In genomic region chr11:4974376-4975122, GRCm38 (mm10) we compare ENCODE assay signal across 10 mouse cellular contexts. TPM values are rescaled to one million over a fixed set of nuclear protein-coding genes. Genes with fewer than 3 reads are reported as not detected.
DNase-seq lines count a peak whose midpoint lies in the region; ATAC-seq and TF ChIP-seq lines count a peak whose summit lies in the region.
"Had no signal": no experiment of that assay in that cellular context is flagged by ENCODE, and none has a peak within 500 bp of the region (broad histone marks: within the 10 kb centered on the region; RNA-seq: fewer than 3 reads in every experiment).

No protein-coding gene starts in this region.

- peak; percentile 27 to 63; a peak in 2 of 4 replicates for TF ChIP-seq POLR2A in MEL (IDR thresholded peaks at IDR 0.05; ENCODE audit: control insufficient read depth in 1 of 2, insufficient read depth in 1 of 2, low read depth in 1 of 2, low read length in 2 of 2, poor library complexity in 1 of 2)
- no peak for TF ChIP-seq POLR2A in bone marrow macrophage, adult 2 months (IDR thresholded peaks at IDR 0.05; ENCODE audit: borderline replicate concordance, low read depth, low read length)

- H3K9ac ChIP-seq in MEL (ENCODE audit: control insufficient read depth, low read depth, low read length, poor library complexity, severe bottlenecking), result peak overlapping the region; percentile 68
- no peak overlapping the region for H3K9ac ChIP-seq in lung, postnatal 0 days (replicated peaks; ENCODE audit: low read depth)

- no peaks in the 10 kb centered on the region for H3K79me2 ChIP-seq in MEL (ENCODE audit: control insufficient read depth, insufficient read depth, low read length, poor library complexity)

- no peaks in the 10 kb centered on the region for H3K27me3 ChIP-seq in MEL (ENCODE audit: control insufficient read depth in 1 of 2, insufficient read depth in 2 of 2, low read length in 2 of 2)
- no peaks in the 10 kb centered on the region for H3K27me3 ChIP-seq in lung, postnatal 0 days (replicated peaks; ENCODE audit: insufficient read depth, low read length)

- peak overlapping the region; percentile 96 for H3K27ac ChIP-seq in MEL (ENCODE audit: control insufficient read depth, low read depth, low read length)
- H3K27ac ChIP-seq in bone marrow macrophage, adult 2 months (ENCODE audit: insufficient read depth, low read depth, low read length), result peak overlapping the region; percentile 68
- 0 out of 2 replicates have a peak overlapping the region, but pooled peaks have one; percentile 38 for H3K27ac ChIP-seq in lung, postnatal 0 days (ENCODE audit: low read length)

- no peak for TF ChIP-seq CTCF in MEL (IDR thresholded peaks at IDR 0.05 in 2 of 3, conservative IDR thresholded peaks at IDR 0.05 in 1 of 3; ENCODE audit: control insufficient read depth in 1 of 3, insufficient read depth in 1 of 3, low read depth in 2 of 3, low read length in 3 of 3, poor library complexity in 1 of 3, severe bottlenecking in 1 of 3)
- no peak for TF ChIP-seq CTCF in bone marrow macrophage, adult 2 months (IDR thresholded peaks at IDR 0.05; ENCODE audit: low read depth, low read length)
- no peak for TF ChIP-seq CTCF in lung, postnatal 0 days (IDR thresholded peaks at IDR 0.05)

- 37% methylated on average over 11 of the region's 11 CpGs for WGBS in lung, postnatal 0 days

- no peaks in the 10 kb centered on the region for H3K9me3 ChIP-seq in MEL (replicated peaks; ENCODE audit: insufficient read depth, low read length)
- H3K9me3 ChIP-seq in lung, postnatal 0 days (ENCODE audit: low read length), result no peaks in the 10 kb centered on the region

- H3K4me3 ChIP-seq in MEL (ENCODE audit: control insufficient read depth in 1 of 2, insufficient read depth in 1 of 2, low read depth in 2 of 2, low read length in 2 of 2), result peak overlapping the region; percentile 21 to 46
- H3K4me3 ChIP-seq in bone marrow macrophage, adult 2 months (ENCODE audit: insufficient read depth, low read length), result no peak overlapping the region
- H3K4me3 ChIP-seq in lung, postnatal 0 days (ENCODE audit: low read depth, low read length), result no peak overlapping the region

- peak in 1 of 2 experiments; percentile 38; a peak in 2 of 4 replicates for TF ChIP-seq EP300 in MEL (IDR thresholded peaks at IDR 0.05; ENCODE audit: low read depth in 1 of 2, low read length in 2 of 2)
- peak; percentile 33; the same call in 1 of the 2 replicates for TF ChIP-seq EP300 in lung, postnatal 0 days (IDR thresholded peaks at IDR 0.05)

- peaks cover 8 to 22% of the 10 kb centered on the region in 2 experiments for H3K4me1 ChIP-seq in MEL (ENCODE audit: control insufficient read depth in 1 of 2, insufficient read depth in 2 of 2, low read length in 2 of 2)
- peaks cover 27% of the 10 kb centered on the region for H3K4me1 ChIP-seq in bone marrow macrophage, adult 2 months (ENCODE audit: control insufficient read depth, insufficient read depth, low read length)
- H3K4me1 ChIP-seq in lung, postnatal 0 days (ENCODE audit: insufficient read depth, low read depth, low read length), result no peaks in the 10 kb centered on the region; the same call in 1 of the 2 replicates

- H3K36me3 ChIP-seq in MEL (ENCODE audit: control insufficient read depth in 1 of 2, insufficient read depth in 2 of 2, low read length in 2 of 2), result peaks cover 0 to 12% of the 10 kb centered on the region in 2 experiments; a peak in 2 of 4 replicates
- H3K36me3 ChIP-seq in lung, postnatal 0 days (ENCODE audit: insufficient read depth, low read length), result no peaks in the 10 kb centered on the region

- TF ChIP-seq RAD21 in MEL (IDR thresholded peaks at IDR 0.05; ENCODE audit: low read depth, low read length), result no peak

- ATAC-seq in lung, postnatal 0 days, result peak; percentile 84
- ATAC-seq: forebrain, embryonic 16.5 days had no signal

- H3K4me2 ChIP-seq in lung, postnatal 0 days (replicated peaks; ENCODE audit: low read depth, low read length), result no peak overlapping the region

- peak; percentile 83 for DNase-seq in MEL (ENCODE audit: low read depth, low spot score)
- DNase-seq in kidney, postnatal 10 days, result peak; percentile 32
- DNase-seq in lung, postnatal 0 days (ENCODE audit: low spot score), result peak; percentile 54
- no peak for DNase-seq in layer of hippocampus, adult 8-10 months (ENCODE audit: low spot score in 2 of 2)
- DNase-seq in left cerebral cortex, adult 9 months (ENCODE audit: low spot score in 2 of 2), result no peak
- no peak for DNase-seq in thymus, postnatal 36 days
- DNase-seq: embryo, embryonic 11 days; left cerebral cortex, postnatal 4 days had no signal

TF ChIP-seq in MEL, 35 proteins besides CTCF, POLR2A, EP300 and RAD21 (continues in another document):
- TF ChIP-seq GATA1 (IDR thresholded peaks at IDR 0.05; ENCODE audit: low read depth, low read length) (no peak), UBTF (IDR thresholded peaks at IDR 0.05; ENCODE audit: borderline replicate concordance, insufficient read depth, low read depth, low read length) (no peak), USF1 (IDR thresholded peaks at IDR 0.05; ENCODE audit: low read depth, low read length) (no peak), RCOR1 (IDR thresholded peaks at IDR 0.05; ENCODE audit: low read depth, low read length) (0 out of 2 replicates have a peak, but pooled peaks have one; percentile 47), POLR2AphosphoS5 (IDR thresholded peaks at IDR 0.05; ENCODE audit: borderline replicate concordance, low read depth, low read length) (no peak), ZKSCAN1 (IDR thresholded peaks at IDR 0.05; ENCODE audit: low read depth, low read length) (no peak), ZNF384 (IDR thresholded peaks at IDR 0.05; ENCODE audit: low read depth, low read length) (peak; percentile 87), MXI1 (IDR thresholded peaks at IDR 0.05; ENCODE audit: low read depth, low read length) (peak; percentile 65; the same call in 1 of the 2 replicates), MAFK (IDR thresholded peaks at IDR 0.05; ENCODE audit: borderline replicate concordance, low read depth, low read length) (no peak), USF2 (IDR thresholded peaks at IDR 0.05; ENCODE audit: borderline replicate concordance in 1 of 2, insufficient read depth in 1 of 2, low read depth in 1 of 2, low read length in 2 of 2) (no peak), TBP (IDR thresholded peaks at IDR 0.05; ENCODE audit: low read depth, low read length) (peak; percentile 64), TAL1 (IDR thresholded peaks at IDR 0.05; ENCODE audit: low read length) (peak; percentile 19; the same call in 1 of the 2 replicates), E2F4 (IDR thresholded peaks at IDR 0.05; ENCODE audit: borderline replicate concordance, low read depth, low read length) (no peak), NRF1 (IDR thresholded peaks at IDR 0.05; ENCODE audit: insufficient read depth, low read depth, low read length, poor library complexity, severe bottlenecking) (no peak), CHD2 (IDR thresholded peaks at IDR 0.05; ENCODE audit: low read length) (no peak), ETS1 (IDR thresholded peaks at IDR 0.05; ENCODE audit: low read depth, low read length) (0 out of 2 replicates have a peak, but pooled peaks have one; percentile 5), CHD1 (IDR thresholded peaks at IDR 0.05; ENCODE audit: low read depth, low read length) (no peak), ELF1 (IDR thresholded peaks at IDR 0.05; ENCODE audit: low read depth, low read length) (peak; percentile 57; the same call in 1 of the 2 replicates), MAZ (IDR thresholded peaks at IDR 0.05; ENCODE audit: low read depth, low read length) (no peak), TCF12 (IDR thresholded peaks at IDR 0.05; ENCODE audit: low read depth, low read length) (no peak), BHLHE40 (IDR thresholded peaks at IDR 0.05; ENCODE audit: borderline replicate concordance, low read depth, low read length) (no peak), ZMIZ1 (IDR thresholded peaks at IDR 0.05; ENCODE audit: low read depth, low read length) (0 out of 2 replicates have a peak, but pooled peaks have one; percentile 50), KAT2A (conservative IDR thresholded peaks at IDR 0.05; ENCODE audit: low read depth, low read length) (no peak), JUND (IDR thresholded peaks at IDR 0.05; ENCODE audit: low read depth, low read length) (no peak), POLR2AphosphoS2 (IDR thresholded peaks at IDR 0.05; ENCODE audit: low read length) (no peak), MAX (IDR thresholded peaks at IDR 0.05; ENCODE audit: low read length) (no peak), ZC3H11A (IDR thresholded peaks at IDR 0.05; ENCODE audit: low read depth, low read length) (no peak), MEF2A (IDR thresholded peaks at IDR 0.05; ENCODE audit: extremely low read depth, insufficient replicate concordance, low read depth, low read length, poor library complexity, severe bottlenecking) (no peak), HCFC1 (IDR thresholded peaks at IDR 0.05; ENCODE audit: low read depth, low read length) (0 out of 2 replicates have a peak, but pooled peaks have one; percentile 36), SMC3 (IDR thresholded peaks at IDR 0.05; ENCODE audit: low read depth, low read length) (no peak), GABPA (IDR thresholded peaks at IDR 0.05; ENCODE audit: low read depth, low read length) (no peak), MYB (IDR thresholded peaks at IDR 0.05; ENCODE audit: low read depth, low read length) (no peak), MYC (IDR thresholded peaks at IDR 0.05; ENCODE audit: low read depth, low read length) (0 out of 2 replicates have a peak, but pooled peaks have one; percentile 37), NELFE (IDR thresholded peaks at IDR 0.05; ENCODE audit: low read depth, low read length) (peak; percentile 47)

RNA-seq across cellular contexts. Expression of gene Ap1b1, which starts 12.1 kb away (rescaled TPM):
- 55.1 and 60.1 TPM in 2 replicates for total RNA-seq in MEL (2012; rRNA removed)
- polyA plus RNA-seq in MEL (2012; ENCODE audit: insufficient read depth in 1 of 2, insufficient read length in 2 of 2, low read depth in 1 of 2, low replicate concordance in 2 of 2, missing spikeins in 1 of 2), result 10 to 100 TPM in 1 of 2 experiments, not detected in 1; 79.3 TPM
- 165 and 185 TPM in 2 replicates for polyA plus RNA-seq in bone marrow macrophage, adult 2 months (2012; ENCODE audit: insufficient read depth, insufficient read length, missing spikeins)
- 27.3 and 28.3 TPM in 2 replicates for polyA plus RNA-seq in lung, postnatal 0 days (2015; fragmentation: Nextera tagmentation; extraction: Ambion mirVana)
- 100 to 1,000 TPM; 144 to 152 (median 150) TPM for total RNA-seq in layer of hippocampus, adult 8-10 months (2022)

RNA-seq across cellular contexts. Expression of gene Nefh, which starts 26.7 kb away (rescaled TPM):
- not detected in 2 replicates for total RNA-seq in MEL (2012; rRNA removed)
- polyA plus RNA-seq in MEL (2012; ENCODE audit: insufficient read depth in 1 of 2, insufficient read length in 2 of 2, low read depth in 1 of 2, low replicate concordance in 2 of 2, missing spikeins in 1 of 2), result under 1 TPM in 1 of 2 experiments, not detected in 1; 0.03 TPM
- polyA plus RNA-seq in bone marrow macrophage, adult 2 months (2012; ENCODE audit: insufficient read depth, insufficient read length, missing spikeins), result not detected in 2 replicates
- polyA plus RNA-seq in lung, postnatal 0 days (2015; fragmentation: Nextera tagmentation; extraction: Ambion mirVana), result 0.06 and 0.12 TPM in 2 replicates
- 10 to 100 TPM; 42.3 to 45.7 (median 45.6) TPM for total RNA-seq in layer of hippocampus, adult 8-10 months (2022)

Comparison
In these comparisons a context has a peak if more than half of its experiments do, and no peak if none do; other contexts are left out.
1. DNase-seq: peak in MEL (single experiment), kidney, postnatal 10 days (single experiment) and lung, postnatal 0 days (single experiment); none in layer of hippocampus, adult 8-10 months (0 of 2), left cerebral cortex, adult 9 months (0 of 2) and thymus, postnatal 36 days (0 of 2).
2. H3K27ac ChIP-seq: peak in every context shown above with its lines; median percentile 96 in MEL; 68 in bone marrow macrophage, adult 2 months; 38 in lung, postnatal 0 days.
3. H3K4me3 ChIP-seq: peak in MEL (2 of 2); none in bone marrow macrophage, adult 2 months (single experiment) and lung, postnatal 0 days (single experiment).